Mouse (Mus musculus) activated CD4-positive, CD25-positive, alpha-beta regulatory T cell, adult 4 months (primary cell): Measurements from ENCODE around the gene Fastk. TPM values are rescaled to one million over a fixed set of nuclear protein-coding genes. Genes with fewer than 3 reads are reported as not detected.
A peak's percentile ranks its signal among the peaks of the same experiment; 100 is the strongest.
"Not testable (repeated sequence)": the region's sequence is repeated elsewhere in the genome, so short reads cannot be mapped to it uniquely, and the experiment has no call there.

ENCODE experiments used
- ATAC-seq: one replicate; pipeline ENCODE4 v1.8.0; 2017
- polyA plus RNA-seq, 2 experiments: library from polyadenylated mRNA; unstranded; fragments of 100-300 nt; shearing (Covaris generic); gene quantifications; one replicate each; pipeline ENCODE4 v1.2.1; 2017

Fastk gene
- polyA plus RNA-seq, 2 experiments from 2014 or later: 34.9 to 49.5 TPM

DNA sequence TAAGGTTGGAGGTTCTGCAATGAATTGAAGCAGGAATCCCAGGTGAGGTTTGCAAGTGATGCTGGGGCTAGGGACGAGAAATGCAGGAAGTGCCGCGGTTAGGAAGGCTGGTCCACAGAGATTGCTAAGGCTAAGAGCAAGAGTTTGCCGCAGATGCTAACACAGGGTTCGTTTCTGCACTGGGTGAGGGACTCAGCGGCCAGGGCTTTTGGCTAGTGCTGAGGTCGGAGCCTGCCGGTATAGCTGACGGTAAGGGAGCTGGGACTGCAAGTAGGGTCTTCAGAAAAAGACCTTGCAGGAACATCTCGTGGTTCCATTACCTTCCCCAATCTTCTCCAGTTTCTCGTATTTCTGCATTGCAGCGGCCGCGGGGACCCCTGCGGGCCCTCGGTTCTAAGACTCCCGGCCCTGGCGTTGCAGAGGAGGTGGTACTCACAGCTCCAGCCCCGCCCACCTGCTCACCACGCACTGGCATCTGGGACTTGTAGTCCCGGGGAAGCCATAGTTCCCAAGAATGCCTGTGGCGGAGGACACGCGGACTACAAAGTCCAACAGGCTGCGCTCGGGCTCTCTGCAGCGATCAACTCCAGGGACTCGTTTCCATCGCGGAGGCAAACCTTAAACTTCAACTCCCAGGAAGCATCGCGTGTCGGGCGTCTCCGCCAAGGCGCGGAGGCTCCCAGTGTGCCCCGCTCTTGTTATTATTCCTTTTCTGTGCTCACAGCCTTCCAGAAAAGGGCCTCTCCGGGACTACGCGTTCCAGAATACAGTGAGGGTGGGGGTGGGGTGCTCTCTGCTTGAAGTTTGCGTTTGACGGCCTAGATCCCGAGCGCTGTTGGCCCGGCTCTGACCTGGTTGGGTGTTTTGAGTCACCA, 21.7 kb downstream of the Fastk start, which contains the start of the genes Cdk5 and Slc4a2:
TSS of gene Cdk5 (minus strand) at position 402 of the 875 bp plus-strand sequence.
TSS of gene Slc4a2 (plus strand) at position 709 of the 875 bp plus-strand sequence.
- ATAC-seq: peak; percentile 93

DNA sequence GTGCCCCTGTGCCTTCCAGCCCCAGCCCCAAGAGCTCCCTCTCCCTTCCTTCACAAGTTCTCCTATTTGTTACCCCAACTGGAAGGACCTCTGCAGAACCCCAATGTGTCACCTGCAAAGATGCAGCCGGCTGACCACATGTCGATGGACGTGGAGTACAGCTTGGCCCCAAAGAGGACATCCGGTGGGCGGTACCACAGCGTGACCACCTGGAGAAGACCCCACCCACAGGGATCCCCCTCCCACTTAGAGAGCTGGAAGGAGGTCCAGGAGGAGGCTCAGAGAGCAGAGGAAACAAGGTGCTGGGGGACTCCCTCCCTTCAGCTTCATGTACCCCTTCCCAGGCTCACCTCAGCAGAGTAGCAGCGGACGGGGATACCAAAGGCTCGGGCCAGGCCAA, 24.7 kb downstream of the Fastk start:
- ATAC-seq: no peak

DNA sequence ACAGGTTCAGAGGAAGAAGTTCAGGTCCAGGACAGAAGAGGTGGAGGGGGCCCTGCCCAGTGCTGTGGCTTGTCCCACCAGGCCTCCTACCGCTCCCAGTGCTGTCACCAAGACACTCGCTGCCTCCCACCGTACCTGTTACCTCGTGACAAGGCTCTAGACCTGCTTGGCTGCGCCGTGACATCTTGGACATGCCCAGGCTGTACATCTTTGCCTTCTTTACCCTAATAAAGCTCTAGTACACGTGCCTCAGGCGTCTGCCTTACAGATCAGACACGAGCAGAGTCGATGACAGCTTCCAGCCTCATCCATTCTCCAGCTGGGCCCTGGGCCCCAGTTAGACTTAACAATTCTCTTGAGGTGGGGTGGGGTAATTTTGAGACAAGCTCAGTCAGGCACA, 27.5 kb downstream of the Fastk start:
- ATAC-seq: no peak

DNA sequence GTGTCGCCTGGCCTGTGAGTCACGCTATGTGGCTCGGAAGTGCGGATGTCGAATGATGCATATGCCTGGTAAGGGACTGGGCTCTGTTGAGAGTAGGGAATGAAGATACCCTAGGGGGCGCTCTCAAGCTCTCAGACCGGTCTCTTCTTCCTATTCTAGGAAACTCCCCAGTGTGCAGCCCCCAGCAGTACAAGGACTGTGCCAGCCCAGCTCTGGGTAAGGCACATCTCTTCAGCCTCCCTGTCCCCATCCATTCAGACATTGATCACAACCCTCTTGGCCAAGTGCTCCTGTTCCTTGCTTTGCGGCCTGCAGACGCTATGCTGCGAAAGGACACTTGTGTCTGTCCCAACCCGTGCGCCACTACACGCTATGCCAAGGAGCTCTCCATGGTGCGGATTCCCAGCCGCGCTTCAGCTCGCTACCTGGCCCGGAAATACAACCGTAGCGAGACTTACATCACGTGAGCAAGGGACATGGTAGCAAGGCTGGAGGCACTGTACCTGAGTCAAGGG, 28.8 kb downstream of the Fastk start:
- peak; percentile 91 for ATAC-seq

DNA sequence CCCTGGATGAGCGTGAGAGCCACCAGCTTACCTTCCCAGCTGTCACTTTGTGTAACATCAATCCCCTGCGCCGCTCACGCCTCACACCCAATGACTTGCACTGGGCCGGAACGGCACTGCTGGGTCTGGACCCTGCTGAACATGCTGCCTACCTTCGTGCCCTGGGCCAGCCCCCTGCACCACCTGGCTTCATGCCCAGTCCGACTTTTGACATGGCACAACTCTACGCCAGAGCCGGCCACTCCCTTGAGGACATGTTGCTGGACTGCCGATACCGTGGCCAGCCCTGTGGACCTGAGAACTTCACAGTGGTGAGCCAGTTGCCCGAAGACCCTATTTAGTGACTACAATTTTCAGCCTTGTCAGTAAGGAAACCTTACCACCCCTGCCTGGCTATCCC, 31.1 kb downstream of the Fastk start:
- ATAC-seq: no peak

DNA sequence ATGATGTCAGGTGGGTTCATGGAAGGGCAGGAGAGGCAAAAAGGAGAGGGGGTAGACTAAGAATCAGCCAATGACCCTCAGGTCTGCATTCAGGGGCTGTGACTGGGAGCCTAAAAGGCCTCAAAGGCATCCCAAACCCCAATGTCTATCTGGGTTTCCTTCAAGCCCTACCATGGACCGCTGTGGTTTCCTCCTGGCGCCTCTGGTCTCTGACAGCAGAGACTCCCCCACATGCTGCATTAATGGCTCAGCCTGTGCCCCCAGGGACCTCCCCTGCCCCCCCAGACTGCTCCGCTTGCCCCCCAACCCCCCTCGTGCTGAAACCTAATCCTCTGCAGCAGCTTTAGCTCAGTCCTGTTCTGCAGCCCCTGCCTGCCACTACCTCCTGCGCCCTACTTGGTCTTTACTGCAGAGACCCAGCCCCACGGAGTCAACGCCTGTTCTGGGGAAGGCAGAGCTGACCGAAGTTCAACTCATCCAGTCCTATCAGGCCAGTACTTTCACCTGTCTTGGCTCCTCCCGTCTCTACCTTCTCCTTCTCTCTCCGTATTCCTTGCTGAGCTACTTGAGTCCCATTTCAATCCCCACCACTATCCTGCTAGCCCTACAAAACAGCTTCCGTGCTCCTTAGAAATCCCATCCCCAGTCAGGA, 31.9 kb downstream of the Fastk start, which contains the start of gene Asic3:
TSS of gene Asic3 (plus strand) at position 351 of the 652 bp plus-strand sequence.
- no peak for ATAC-seq

DNA sequence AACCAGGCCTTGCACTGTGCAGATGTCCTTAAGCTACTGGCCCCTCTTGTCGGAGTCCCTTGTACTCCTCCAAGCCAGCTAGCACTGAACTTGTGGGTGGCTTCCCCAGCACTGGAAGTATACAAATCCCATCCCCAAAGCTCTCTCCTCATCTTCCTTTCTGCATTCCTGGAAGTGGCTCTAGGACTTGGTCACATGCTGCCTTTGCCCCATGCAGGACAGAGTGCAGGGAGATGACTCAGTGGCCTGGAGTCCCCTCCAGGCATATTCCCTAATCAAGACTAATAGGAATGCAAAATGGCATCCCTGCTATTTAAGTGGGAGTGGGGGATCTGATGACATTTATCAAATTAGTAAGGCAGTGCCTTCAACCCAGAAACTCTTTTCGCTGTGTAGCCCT, 33.0 kb downstream of the Fastk start:
- ATAC-seq: no peak

DNA sequence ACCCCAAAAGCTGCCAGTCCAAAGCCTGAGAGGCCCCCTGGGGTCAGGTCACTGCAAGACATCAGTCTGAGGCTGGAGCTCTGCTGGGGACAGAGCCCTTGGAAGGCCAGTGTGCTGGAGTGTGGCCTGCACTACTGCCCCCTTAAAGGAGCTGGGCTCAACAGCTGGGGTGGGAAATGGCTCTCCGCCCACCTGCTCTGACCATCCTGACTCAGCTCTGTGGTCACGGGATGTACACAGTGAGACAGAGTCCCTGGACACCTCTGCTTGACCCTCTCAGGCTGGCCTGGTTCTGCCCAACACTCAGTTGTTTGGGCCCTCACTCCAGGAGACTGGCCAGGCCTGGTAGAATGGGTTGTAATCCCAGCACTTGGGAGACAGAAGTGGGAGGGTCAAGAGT, 35.6 kb downstream of the Fastk start:
- ATAC-seq: no peak

DNA sequence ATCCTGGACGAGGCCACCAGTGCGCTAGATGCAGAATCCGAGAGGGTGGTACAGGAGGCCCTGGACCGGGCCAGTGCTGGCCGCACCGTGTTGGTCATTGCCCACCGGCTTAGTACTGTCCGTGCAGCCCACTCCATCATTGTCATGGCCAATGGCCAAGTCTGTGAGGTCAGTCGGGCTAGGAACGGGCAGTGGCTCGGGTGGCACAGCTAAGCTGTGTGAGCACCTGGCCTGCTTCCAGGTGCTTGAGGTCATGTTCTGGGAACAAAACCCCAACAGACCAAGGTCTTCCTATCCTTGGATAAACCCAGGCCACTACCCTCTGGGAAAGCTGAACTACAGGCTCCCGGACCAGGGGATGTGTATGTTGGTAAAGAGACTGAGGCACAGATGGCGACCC, 36.4 kb downstream of the Fastk start:
- ATAC-seq: no peak

DNA sequence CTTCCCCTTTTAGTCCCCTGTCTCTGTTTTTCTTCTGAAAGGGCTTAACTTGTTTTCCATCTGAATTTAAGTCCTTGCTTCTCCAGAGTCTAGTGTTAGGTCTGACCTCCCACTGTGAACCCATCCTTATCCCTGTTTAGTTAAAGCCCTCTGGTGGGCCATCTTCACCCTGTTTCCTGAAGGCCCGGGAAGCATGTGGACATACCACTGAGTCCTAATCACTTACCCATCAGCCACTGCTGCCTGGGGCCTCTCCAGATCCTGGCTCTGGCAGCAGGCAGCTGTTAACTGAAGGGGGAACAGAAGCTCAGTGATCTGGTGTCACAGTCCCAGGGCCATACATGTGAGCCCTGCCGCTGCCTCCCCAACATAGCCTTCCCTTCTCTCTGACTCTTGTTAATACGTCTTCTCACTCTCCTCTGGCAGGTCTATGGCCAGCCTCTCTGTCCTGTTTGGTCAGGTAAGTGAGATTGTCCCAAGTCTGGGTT, 39.7 kb downstream of the Fastk start:
- ATAC-seq: no peak

DNA sequence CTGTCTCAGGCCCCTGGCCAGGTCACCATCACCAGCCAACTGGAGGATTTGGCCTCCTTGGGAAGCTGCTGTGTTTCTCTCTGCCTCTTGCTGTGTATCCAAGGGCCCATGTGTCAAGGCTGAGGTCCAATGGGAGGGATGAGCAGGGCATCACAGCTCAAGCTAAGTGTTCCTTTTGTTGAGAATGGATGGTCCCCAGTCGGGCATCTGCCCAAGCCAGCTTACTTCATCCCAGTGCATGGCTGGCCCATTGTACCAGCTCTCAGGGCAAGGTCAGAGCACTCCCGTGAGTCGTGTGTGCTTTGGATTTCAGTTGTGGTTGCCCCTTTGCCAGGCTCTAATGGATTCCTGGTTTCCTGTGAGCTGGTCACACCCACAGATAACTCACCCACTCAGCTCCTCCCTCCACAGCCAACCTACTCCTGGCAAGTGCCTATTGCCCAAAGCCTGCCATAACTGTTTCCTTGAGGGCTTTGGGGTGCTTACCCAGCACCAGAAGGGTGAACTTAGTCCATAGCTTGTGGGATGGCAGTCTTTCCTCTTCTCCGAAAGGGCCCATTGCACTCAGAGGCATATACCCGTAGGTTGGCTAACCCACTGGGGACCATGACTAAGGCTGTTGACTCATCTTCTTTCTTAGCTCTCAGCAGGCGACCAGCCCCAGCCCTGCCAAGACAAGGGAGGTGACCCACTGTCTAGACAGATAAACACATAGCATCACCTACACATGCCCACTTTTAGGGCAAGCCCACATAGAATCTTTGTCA, 40.3 kb downstream of the Fastk start:
- ATAC-seq: no peak

DNA sequence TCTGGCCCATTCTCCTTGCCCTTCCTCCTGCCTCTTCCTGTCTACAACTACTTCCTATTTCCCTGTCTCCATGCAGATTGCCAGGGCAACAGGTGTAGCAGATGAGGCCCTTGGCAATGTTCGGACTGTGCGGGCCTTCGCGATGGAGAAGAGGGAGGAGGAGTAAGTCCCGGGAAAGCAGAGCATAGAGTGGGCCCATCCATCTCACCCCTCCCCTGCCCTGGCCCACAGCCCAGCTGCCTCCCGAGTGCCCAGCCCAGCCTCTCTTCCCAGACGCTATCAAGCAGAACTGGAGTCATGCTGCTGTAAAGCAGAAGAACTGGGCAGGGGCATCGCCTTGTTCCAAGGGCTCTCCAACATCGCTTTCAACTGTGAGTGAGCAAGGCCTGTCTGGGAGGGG, 43.1 kb downstream of the Fastk start:
- ATAC-seq: no peak

DNA sequence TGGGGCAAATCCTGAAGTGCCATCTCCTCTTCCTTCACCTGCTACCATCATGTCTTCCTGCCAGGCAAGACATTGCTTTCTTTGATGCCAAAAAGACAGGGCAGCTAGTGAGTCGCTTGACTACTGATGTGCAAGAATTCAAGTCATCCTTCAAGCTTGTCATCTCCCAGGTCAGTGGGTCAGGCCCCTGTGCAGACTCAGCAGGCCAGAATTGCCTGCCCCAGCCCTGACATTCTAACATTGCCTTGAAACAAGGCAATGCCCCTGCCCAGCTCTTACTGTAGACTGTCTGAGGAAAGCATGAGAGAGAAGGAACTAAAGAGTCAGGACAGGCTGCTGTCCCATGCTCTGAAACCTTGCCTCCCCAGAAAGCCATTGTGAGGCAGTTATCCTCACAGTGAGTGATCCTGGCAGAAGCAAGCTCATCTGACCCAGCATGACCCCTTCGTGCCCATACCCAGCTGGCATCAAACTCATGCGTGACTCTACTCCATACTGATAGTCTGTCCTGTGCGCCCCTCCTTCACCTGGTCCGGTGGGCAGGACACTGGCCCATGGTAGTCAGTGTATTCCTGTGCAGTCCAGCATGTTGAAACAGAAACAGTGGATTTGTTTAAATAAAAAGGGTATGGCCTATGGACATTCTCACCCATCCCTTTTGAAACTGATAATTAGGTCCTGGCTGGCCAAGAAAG, 44.0 kb downstream of the Fastk start:
- ATAC-seq: no peak

DNA sequence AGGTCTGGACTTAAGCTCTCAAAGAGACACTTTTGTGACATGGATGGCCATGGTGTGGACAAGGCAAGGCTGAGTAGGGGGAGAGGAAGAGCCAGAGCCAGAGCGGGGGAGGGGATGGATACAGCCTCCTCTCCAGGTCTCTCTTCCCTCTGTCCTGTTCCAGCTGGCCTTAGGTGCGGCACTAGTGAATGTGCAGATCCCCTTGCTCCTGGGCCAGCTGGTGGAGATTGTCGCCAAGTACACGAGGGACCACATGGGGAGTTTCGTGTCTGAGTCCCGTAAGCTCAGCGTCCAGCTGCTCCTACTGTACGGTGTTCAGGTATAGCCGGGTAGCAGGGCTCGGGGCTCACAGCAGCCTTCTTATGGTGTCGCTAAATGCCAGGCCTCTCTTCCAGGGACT, 44.7 kb downstream of the Fastk start:
- ATAC-seq: no peak

DNA sequence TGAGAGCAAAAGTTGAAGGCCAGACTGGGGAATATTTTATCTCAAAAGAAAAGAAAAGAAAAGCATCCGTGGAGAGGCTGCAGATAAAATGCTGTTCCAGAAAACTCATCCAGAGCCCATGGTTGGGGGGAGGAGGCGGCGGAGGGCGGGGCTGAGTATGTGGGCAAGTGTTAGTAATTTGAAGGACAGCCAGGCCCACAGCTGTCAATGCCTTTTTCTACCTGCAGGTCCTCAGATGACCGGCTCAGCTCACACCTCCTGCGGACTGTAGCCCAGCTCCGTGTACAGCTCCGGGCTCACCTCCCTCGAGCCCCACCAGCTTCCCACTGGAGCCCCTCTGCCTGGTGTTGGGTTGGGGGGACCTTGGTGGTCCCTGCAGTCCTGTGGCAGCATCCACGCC, 45.4 kb downstream of the Fastk start:
- ATAC-seq: no peak

DNA sequence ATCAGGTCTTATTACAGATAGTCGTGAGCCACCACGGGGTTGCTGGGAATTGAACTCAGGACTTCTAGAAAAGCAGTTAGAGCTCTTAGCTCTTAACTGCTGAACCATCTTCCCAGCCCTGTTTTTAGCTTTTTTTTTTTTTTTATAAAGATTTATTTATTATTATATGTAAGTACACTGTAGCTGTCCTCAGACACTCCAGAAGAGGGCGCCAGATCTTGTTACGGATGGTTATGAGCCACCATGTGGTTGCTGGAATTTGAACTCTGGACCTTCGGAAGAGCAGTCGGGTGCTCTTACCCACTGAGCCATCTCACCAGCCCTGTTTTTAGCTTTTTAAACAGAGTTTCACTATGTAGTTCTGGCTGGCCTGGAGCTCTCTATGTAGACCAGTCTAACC, 48.8 kb downstream of the Fastk start:
- not testable (repeated sequence) for ATAC-seq

DNA sequence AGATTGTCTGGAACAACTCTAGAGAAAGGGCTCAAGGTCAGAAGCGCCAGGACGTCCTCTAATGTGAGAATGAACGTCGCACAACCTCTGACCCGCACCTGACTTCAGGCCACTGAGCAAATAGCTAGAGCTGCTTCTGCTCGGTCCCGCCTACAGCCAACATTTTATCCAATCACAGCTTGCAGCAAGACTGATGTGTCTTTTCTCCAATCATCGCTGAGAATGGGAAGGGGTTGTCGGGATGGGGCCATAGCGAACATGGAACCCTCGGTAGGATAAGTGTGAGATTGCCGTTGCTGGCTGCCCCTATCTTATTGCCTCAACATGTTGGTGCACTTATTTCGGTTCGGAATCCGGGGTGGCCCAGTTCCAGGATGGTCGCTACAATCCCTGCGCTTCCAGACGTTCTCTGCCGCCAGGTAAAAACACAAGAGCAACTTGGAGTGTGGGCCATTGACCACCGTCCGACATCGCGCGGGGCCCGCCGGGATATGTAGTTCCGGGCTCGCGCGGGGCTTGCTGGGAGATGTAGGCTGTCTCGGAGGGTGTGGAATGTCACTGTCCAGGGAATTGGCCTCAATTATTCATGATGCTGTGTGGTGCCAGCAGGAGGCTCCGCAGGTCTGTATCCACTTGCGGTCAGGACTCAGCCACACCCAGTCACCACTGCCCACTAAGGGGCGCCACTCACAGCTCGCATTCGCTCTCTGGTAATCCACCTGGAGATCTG, 50.8 kb downstream of the Fastk start:
- peak; percentile 83 for ATAC-seq

DNA sequence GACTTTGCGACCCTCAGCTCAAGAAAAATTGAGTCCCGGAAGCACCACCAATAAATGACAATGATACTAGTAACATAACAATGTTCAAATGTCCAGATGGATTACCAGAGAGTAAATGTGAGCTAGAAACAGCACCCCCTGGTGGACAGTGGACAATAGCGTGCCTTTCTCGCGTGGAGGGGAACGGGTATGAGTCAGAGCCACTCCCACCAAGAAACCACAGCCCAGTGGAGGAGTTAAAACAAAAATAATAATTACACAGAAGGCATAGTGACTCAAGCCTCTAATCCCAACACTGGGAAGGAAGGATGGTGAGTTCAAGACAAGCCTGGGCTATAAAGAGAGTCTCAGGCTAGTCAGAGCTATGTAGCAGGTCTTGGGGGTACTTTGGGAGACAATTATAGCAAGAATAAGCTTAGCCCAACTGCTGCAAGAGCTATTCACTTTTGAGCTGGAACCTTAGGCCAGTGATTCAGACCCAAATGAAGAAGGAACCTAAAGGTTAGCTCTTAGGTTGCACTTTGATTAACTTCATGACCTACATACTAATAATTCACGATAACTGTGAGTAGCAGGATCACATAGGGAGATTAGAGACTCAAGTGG, 51.6 kb downstream of the Fastk start, which contains the start of gene Abcb8:
TSS of gene Abcb8 (plus strand) at position 272 of the 606 bp plus-strand sequence.
- peak; percentile 57 for ATAC-seq

DNA sequence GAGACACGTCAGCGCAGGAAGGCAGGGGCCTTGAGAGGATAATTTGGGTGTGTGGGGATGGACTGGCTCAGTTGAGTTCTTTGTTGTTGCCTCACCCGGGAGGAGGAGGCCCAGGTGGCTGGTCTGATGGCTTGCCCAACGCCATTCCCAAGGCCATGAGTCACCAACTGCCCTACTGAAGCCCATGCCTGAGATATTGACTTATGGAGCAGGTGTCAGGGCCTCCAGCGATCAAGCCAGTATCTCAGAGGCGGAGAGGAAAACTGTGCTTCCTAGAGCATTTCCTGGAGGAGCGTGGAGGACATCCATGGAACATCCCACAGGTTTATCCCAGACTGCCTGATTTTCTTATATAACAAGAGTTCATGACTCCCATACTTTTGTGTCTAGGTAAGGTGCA, 52.4 kb downstream of the Fastk start:
- ATAC-seq: no peak

DNA sequence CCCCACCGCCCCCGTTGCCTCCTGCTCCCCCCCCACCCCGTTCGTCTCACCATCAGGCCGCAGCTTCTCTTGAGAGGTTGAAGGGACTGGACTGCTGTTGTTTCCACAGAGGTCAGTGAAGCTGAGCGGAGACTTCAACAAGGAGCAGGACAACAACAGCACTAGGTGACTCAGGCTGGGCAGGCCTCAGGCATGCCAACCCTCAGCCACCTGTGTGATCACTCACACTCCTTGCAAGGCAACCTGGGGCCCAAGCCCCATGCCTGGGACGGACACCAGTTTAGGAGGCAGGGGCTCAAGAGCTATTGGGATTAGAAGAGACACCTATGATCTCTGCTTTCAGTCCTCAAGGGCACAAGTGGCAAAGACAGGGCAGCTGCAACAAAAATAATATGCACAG, 53.2 kb downstream of the Fastk start, which contains the start of gene Atg9b:
TSS of gene Atg9b (minus strand) at position 280 of the 400 bp plus-strand sequence.
- ATAC-seq: no peak

DNA sequence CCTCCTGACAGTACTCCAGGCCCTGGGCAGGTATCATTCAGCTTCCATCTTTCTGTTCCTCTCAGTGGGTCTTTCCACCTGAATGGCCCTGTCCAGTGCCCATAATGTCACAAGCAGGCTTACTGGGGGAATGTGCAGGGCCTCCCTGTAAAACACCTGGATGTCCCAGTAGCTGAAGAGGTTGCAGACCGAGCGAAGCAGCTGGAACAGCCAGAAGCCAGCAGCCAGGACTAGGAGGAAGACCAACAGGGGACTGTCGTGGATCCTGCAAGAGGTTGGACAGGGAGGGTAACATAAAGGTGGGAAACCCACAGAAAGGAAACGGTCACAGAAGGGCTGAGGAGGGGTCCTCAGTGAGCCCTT, 55.4 kb downstream of the Fastk start:
- no peak for ATAC-seq
